Mouse (Mus musculus) thymus, postnatal 0 days (tissue): ENCODE results near the gene Acvr1b. TPM values are rescaled to one million over a fixed set of nuclear protein-coding genes. Genes with fewer than 3 reads are reported as not detected.

ENCODE experiments used
- DNase-seq: peaks from one replicate; pipeline ENCODE4 v3.0.0-alpha.2; 2015; ENCODE audit warnings: low spot score
- polyA plus RNA-seq: library from polyadenylated mRNA; unstranded; fragments of >200 nt; fragmentation: Nextera tagmentation; extraction: Ambion mirVana; gene quantifications from 2 replicates; pipeline ENCODE4 v1.2.1, GENCODE M21; 2015

Acvr1b gene
- polyA plus RNA-seq, 1 experiment from 2014 or later: 4.6 TPM

- DNase-seq: no peak
Measured at GRCm38 (mm10) chr15:101146100-101146965, 27.5 kb upstream of the Acvr1b start.

DNA sequence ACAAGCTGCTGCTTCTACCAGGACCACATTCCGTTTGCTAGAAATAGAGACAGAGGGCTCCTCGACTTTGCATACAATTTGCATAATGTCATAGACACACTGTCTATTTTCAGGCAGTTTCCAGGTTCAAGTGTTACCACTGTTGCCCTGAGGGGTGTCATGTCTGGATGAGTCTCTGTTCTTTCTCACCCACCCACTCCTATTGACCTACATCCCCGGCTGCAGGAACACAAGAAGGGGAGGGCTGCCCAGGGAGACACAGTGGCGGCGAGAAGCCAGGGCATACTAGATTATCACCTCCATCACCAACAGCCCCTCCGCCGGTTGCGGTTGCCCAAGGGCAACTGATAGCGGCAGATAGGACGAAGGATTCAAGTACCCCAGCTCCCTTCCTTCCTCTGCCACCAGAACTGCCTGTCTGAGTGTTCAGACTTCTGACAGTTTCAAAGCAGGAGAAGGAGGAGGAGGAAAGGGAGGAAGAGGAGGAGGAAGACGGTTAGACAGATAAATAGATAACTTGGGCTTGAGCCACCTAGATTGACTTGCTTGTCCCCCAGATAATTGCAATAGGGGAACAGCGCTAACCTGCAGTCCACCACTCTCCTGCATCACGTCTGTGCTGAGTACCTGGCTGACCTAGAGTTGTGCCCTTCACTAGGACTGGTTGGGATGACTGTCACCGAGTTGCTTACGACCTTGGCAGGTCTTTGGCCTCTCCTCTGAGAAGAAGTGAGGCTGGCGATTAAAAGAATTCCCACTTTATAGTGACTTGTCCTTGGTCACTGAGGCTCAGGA, 26.6 kb upstream of the Acvr1b start:
- peak; percentile 26 for DNase-seq

GRCm38 (mm10) chr15:101147910-101148273, 26.0 kb upstream of the Acvr1b start:
- no peak for DNase-seq

- no peak for DNase-seq
Measured at GRCm38 (mm10) chr15:101148604-101149003, 25.3 kb upstream of the Acvr1b start.

DNA sequence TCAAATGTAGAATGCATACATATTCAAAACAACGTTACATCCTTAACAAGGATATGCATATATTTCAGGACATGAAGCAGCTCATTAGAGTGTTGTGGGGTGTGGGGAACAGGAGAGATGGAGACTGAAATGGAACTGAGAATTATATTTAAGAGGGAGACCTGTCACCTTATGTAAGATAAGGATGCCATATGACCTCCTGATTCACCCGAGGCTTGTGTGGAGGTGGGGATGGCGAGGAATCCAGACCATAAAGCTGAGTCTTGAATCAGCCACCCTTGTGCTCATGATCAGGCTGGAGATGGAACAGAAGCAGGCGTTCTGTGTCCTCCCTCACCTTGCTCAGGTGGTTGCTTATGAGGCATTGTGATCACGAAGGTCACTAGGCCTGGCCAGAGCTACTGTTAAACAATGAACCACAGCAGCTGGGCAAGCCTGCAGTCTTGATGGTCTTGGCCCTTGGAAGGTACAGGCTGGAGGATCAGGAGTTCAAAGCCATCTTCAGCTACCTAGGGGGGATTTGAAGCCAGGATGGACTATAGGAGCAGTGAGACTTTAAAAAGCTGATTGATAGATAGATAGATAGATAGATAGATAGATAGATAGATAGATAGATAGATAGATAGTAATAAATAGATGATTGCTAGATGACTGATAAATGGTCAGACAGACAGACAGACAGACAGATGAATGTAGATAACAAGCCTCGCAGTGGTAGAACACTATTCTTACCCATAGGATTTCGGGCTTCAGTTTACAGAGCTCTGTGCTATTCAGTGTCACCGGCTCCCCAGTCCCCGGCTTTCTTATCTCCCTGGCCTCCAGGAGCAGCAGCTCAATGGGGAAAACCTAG, 22.2 kb upstream of the Acvr1b start:
- no peak for DNase-seq

DNA sequence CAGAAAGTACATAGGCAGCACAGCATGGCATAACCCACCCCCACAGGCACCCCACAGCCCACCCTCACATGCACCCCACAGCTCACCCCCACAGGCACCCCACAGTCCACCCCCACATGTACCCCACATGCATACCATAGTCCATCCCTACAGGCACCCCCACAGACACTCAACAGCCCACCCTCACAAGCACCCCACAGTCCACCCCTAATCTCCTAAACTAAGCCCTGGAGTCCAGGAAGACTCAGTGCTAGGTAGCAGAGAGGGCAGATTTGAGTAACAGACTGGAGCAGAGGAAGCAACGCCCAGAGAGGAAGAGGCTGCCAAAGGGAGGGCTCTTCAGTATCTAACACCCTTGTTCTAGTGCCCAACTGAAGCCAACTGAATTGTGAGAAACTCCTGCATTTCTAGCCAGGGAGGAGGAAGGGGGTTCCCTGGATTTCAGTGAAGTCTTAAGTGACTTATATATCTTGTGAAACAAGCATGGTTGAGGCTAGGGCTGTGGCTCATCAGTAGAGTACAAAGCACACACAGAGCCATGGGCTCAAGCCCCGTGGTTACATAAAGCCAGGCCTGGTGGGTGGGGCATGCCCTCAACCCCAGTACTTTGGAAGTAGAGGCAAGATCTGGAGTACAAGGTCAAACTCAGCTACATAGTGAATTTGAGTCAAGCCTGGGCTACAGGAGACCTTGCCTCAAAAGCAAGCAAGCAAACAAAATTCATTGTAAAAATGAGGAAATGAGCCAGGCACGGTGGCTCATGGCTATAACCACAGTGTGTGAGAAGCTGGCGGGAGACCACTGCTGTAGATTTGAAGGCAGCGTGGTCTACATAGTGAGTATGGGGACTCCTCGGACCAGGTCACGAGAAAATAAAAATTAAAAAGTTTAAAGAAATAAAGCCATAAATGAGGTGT, 18.9 kb upstream of the Acvr1b start:
- no peak for DNase-seq

DNA sequence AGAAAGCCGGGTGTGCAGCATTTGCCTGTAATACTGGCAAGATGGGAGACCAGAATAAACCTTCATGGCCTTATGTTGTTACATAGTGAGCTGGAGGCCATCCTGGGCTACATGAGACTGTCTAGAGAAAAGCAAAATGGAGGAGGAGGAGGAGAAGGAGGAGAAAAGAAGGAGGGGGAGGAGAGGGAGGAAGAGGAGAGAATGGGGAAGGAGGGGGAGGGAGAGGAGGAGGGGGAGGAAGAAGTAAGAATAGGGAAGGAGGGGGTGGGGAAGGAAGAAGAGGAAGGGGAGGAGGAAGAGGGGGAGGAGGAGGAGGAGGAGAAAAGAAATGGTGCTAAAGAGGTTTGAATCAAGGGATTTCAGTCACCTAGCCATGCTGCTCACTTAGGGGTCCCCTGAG, 13.7 kb upstream of the Acvr1b start:
- no peak for DNase-seq

GRCm38 (mm10) chr15:101160591-101160990, 13.3 kb upstream of the Acvr1b start:
- no peak for DNase-seq

GRCm38 (mm10) chr15:101161534-101161933, 12.3 kb upstream of the Acvr1b start:
- no peak for DNase-seq

DNA sequence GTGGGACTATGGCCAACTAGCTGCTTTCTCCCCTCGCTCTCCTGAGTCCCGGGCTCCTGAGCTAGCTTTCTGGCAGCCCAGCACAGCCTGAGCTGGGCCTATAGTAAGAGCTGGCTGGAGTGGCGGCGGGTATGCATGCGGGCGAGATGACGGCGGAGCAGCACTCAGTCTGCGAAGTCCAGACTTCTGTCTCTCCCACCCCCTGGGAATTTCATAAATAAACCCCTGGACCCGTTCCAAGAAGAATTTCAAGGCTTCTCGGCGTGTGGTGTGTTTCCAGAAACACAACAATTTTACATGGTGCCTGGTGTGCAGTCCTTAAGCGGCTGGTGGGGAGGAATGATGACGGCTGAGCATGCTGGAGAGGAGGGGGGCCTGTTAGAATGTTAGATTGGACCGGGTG, 10.8 kb upstream of the Acvr1b start:
- DNase-seq: no peak

DNA sequence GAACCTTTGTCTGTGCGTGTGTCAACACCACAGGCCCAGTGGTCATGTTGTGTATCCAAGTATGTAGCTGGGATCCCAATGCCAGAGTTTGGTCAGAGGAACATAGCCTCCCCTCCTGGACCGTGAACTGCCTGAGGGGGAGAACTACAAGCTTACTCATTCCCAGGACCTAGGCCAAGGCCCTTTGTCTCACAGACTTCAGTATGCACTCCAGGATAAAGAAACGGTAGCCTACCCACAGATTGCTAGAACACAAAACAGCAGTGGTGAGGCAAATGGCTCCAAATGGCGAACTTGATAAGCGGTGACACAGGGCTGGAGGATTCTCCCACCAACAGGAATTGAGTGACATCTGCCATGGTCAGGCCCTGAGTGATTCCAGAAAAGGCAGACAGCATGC, 10.0 kb upstream of the Acvr1b start:
- DNase-seq: no peak

- no peak for DNase-seq
Measured at GRCm38 (mm10) chr15:101164291-101164690, 9.6 kb upstream of the Acvr1b start.

GRCm38 (mm10) chr15:101165658-101166437, 8.0 kb upstream of the Acvr1b start:
- no peak for DNase-seq

- DNase-seq: no peak
Measured at GRCm38 (mm10) chr15:101167553-101167952, 6.3 kb upstream of the Acvr1b start.

DNA sequence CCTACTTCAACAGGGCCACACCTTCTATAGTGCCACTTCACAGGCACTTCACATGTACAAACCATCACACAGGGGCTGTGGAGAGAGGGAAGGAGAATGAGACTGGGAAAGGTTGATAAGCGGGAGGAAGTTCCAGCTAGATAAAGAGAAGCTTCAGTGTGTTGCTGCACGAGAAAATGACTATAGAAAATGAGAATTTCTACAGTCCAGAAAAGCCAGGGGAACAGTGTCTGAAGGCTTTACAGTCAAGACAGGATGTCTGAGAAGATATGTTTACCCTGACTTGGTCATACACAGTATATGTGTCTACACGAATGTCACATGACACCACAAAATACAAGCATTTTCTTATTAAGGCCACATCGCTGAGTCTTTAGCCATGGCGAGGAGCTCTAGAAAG, 4.0 kb upstream of the Acvr1b start:
- DNase-seq: no peak

DNA sequence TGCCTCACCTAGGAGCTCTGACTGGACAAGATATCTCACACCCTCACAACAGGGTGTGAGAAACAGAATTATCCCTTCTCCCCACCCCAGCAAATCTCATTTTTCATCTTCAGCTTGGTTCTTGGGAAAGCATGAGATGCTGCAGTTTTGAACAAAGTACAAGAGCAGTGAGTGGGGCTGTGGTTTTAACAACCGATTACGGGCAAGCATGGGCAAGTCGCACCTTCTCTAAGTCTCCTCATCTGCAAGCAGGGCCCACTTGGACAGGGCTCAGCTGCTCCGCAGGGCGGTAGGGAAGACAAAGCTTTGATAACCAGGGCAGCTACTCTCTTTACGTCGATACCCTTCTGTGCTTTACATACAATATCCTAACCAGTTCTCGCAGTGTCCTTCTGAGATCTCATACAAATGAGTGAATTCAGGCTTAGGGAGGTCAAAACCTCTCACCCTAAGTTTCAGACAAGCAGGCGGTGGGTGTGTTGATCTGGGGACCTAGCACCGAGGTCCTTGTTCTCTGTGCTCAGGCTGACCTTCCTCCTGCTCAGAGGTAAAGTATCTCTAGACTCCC, 3.4 kb upstream of the Acvr1b start:
- DNase-seq: no peak

GRCm38 (mm10) chr15:101171272-101171671, 2.6 kb upstream of the Acvr1b start:
- no peak for DNase-seq

DNA sequence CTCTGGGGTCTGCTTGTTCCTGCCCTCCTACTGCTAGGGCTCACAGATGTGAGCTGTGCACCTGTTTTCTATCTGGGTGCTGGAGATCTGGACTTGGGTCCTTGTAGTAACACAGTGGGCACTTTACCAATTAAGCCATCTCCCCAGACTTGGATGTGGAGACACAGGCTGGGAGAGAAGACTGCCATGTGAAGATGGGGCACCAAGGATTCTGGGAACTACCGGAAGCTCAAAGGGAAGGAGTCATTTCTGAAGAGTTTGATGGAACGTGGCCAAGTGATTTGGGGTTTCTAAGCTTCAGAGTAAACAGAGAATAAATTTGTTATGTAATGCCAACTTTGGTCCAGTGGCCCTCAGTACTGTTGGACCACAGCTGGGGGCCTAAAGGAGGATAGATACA, 1.9 kb upstream of the Acvr1b start:
- DNase-seq: no peak
